Mouse (Mus musculus) embryonic facial prominence, embryonic 10.5 days (tissue): ENCODE measurements around the gene Blvrb. TPM values are rescaled to one million over a fixed set of nuclear protein-coding genes. Genes with fewer than 3 reads are reported as not detected.
A peak's percentile ranks its signal among the peaks of the same experiment; 100 is the strongest.

Experiments used
- DNase-seq: peaks from one replicate; pipeline ENCODE4 v3.0.0-alpha.2; 2017; ENCODE audit warnings: low spot score
- H3K27ac ChIP-seq: fragments of 300-500 bp; sonication (generic); replicated peaks from 2 replicates; pipeline ENCODE4 v1.5.1; 2016; ENCODE audit warnings: mild to moderate bottlenecking
- H3K27me3 ChIP-seq: fragments of 300-500 bp; sonication (generic); replicated peaks from 2 replicates; pipeline ENCODE4 v1.6.1; 2016; ENCODE audit warnings: low read depth, mild to moderate bottlenecking; ENCODE audit not compliant: poor library complexity, severe bottlenecking
- H3K36me3 ChIP-seq: fragments of 300-500 bp; sonication (generic); replicated peaks from 2 replicates; pipeline ENCODE4 v1.6.1; 2016; ENCODE audit warnings: mild to moderate bottlenecking, moderate library complexity
- H3K4me1 ChIP-seq: fragments of 300-500 bp; sonication (generic); 2 replicates; pipeline ENCODE4 v1.6.1; 2016
- H3K4me3 ChIP-seq: fragments of 300-500 bp; sonication (generic); 2 replicates; pipeline ENCODE4 v1.5.1; 2016; ENCODE audit warnings: mild to moderate bottlenecking, moderate library complexity
- H3K9me3 ChIP-seq: fragments of 300-500 bp; sonication (generic); 2 replicates; pipeline ENCODE4 v1.6.1; 2016; ENCODE audit warnings: mild to moderate bottlenecking
- WGBS: fragments of 180-500 bp; shearing (Covaris S2); methylation state at CpG from one replicate; pipeline ENCODE4 v1.1.7; 2016; 5-methylcytosine and 5-hydroxymethylcytosine counted together
- polyA plus RNA-seq: library from polyadenylated mRNA; unstranded; fragments of >200 nt; fragmentation: Nextera tagmentation; extraction: Ambion mirVana; gene quantifications from 2 replicates; pipeline ENCODE4 v1.2.1, GENCODE M21; 2016

The Blvrb gene
- polyA plus RNA-seq = 31.9 and 35.2 TPM in 2 replicates

DNA sequence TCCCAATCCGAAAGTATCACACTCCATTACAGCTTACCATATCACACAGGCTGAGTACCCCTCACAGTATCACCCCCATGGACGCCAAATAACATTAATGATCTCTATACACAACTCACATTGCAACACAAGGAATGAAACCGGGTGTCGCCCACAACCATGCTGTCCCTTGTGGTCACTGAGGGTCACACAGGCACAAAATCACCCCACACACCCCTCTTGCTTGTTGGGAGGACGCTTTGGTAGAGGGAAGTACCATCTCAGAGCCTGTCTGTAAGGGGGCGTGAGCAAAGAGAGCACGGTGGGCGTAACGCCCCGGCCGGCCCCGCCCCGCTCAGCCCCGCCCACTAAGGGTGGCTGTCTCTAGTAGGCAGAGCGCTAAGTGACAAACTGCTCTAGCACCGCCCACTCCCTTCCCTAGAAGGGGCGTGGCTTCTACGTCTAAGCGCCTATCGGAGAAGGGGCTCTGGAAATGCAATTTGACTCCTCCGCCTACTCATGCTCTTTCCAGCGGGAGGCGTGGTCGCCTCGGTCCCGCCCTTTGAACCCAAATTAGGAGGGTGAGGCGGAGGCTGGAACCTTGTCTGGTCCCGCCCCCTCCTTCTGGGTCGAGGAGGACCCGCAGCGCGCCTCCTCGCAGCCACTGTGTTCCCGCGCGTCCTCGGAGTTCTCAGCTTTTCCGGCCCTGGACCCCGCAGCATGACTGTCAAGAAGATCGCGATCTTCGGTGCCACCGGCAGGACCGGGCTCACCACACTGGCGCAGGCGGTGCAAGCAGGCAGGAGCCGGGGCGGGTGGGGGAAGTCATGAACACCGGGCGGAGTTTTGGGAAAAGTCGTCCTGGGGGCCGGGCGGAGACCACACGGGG is at the start of gene Blvrb, which contains the start of gene Sptbn4:
TSS of gene Blvrb (plus strand) at position 560 of the 868 bp plus-strand sequence.
TSS of gene Sptbn4 (minus strand) at position 268 of the 868 bp plus-strand sequence.
- peaks cover 23% of the 10 kb centered on the region for H3K4me1 ChIP-seq
- H3K4me3 ChIP-seq = peak within 1 kb of the TSS; percentile 70
- WGBS = 1% methylated on average over 54 of the region's 54 CpGs
- no peaks in the 10 kb centered on the region for H3K36me3 ChIP-seq
- peak; percentile 98 for DNase-seq
- H3K9me3 ChIP-seq = no peaks in the 10 kb centered on the region
- H3K27me3 ChIP-seq = peaks cover 56% of the 10 kb centered on the region
- H3K27ac ChIP-seq = peak within 1 kb of the TSS; percentile 77

DNA sequence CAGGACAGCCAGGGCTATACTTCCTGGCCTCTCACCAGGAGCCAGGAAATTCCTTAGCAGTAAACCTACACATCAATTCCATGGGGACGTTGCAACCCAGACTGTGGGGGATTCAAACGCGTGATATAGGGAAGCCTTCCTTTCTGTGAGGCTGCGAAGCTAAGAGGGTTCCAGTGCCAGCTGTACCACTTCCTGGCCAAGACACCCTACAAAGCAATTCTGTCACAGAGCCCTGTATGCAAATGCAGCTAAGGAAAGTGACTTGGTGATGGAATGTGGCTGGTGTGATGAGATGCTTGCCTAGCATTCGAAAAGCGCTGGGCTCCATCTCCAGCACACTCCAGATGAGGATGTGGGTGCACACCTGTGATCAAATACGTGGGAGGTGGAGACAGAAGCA is 47.2 kb upstream of the Blvrb start:
- H3K36me3 ChIP-seq = no peaks in the 10 kb centered on the region
- H3K27me3 ChIP-seq = peaks cover 93% of the 10 kb centered on the region
- DNase-seq = no peak
- H3K27ac ChIP-seq = no peak overlapping the region
- peaks cover 22% of the 10 kb centered on the region for H3K4me1 ChIP-seq
- H3K4me3 ChIP-seq = no peak overlapping the region
- WGBS = 79% methylated on average over 7 of the region's 7 CpGs
- H3K9me3 ChIP-seq = peaks cover 13% of the 10 kb centered on the region; the same call in 1 of the 2 replicates

DNA sequence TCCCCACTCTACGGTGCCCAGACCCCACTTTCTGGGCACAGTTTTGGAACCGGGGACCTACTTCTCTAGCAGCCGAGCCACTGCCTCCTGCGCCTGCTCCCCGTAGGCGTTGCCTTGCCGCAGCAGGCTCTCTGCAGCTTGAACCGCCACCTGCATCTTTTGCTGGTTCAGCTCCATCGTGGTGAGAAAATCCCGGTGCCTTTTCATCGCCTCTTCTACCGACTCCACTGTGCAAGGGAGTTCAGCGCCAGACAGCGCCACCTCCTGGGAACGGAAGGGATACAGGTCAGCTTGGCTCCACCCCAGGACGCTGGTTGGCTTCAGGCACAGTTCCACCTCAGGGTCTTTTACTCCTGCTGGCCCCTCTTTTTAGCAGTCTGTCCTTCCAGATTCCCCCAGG is 45.1 kb upstream of the Blvrb start:
- peaks cover 19% of the 10 kb centered on the region for H3K9me3 ChIP-seq
- H3K4me3 ChIP-seq = no peak overlapping the region
- 10% methylated on average over 16 of the region's 16 CpGs for WGBS
- DNase-seq = peak; percentile 71
- H3K36me3 ChIP-seq = no peaks in the 10 kb centered on the region
- peaks cover 93% of the 10 kb centered on the region for H3K27me3 ChIP-seq
- H3K27ac ChIP-seq = no peak overlapping the region
- peaks cover 7% of the 10 kb centered on the region for H3K4me1 ChIP-seq

DNA sequence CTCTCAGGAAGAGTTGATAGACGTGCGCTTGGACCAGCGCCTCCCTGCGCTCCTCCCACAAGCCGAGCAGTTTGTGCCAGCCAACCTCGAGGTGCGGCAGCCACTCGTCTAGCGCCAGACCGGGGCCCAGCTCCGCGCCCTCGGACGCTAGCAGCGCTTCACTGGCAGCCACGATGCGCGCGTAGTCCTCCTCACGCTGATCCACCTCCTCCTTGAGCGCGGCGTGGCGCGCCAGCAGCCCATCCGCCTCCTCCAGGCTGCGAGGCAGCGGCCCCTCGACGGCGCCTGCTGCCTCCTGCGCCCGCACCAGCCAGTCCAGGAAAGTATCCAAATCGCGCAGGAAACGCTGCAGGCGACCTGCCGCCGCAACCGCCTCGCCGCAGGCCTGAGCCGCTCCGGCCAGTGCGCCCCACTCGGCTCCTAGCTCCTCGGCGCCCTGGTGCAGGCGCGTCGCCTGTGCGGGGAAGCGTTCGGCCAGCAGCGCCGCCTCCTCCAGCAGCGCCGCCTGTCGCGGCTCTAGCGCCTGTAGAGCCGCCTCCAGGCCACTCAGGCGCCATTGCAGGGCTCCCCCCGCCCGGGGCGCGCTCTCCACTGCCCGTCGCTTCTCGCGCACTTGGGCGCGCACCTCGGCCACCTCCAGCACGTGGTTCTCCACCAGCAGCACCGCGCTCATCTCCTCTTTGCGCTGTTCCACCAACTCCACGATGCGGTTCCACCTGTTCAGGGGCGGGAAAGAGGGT is 43.4 kb upstream of the Blvrb start:
- H3K36me3 ChIP-seq = no peaks in the 10 kb centered on the region
- H3K9me3 ChIP-seq = peaks cover 19% of the 10 kb centered on the region
- 6% methylated on average over 81 of the region's 81 CpGs for WGBS
- no peak overlapping the region for H3K27ac ChIP-seq
- H3K4me1 ChIP-seq = peaks cover 23% of the 10 kb centered on the region
- peak; percentile 38 for DNase-seq
- peaks cover 96% of the 10 kb centered on the region for H3K27me3 ChIP-seq
- H3K4me3 ChIP-seq = peak overlapping the region; percentile 40

DNA sequence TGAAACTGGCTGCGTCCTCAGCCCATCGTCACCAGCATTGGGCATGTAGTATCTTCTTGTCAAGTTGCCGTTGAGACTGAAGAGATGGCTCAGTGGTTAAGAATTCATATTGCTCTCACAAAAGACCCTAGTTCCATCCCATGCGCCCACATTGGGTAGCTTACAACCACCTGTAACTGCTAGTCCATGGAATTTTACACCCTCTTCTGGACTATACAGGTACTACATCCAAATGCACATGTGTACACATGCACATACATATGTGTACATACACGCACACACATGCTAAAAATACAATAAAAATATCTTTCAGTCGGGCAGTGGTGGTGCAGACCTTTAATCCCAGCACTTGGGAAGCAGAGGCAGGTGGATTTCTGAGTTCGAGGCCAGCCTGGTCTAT is 41.3 kb upstream of the Blvrb start:
- DNase-seq = no peak
- H3K27ac ChIP-seq = no peak overlapping the region
- no peak overlapping the region for H3K4me3 ChIP-seq
- WGBS = 85% methylated on average over 7 of the region's 7 CpGs
- H3K9me3 ChIP-seq = peaks cover 19% of the 10 kb centered on the region
- peaks cover 94% of the 10 kb centered on the region for H3K27me3 ChIP-seq
- peaks cover 23% of the 10 kb centered on the region for H3K4me1 ChIP-seq
- H3K36me3 ChIP-seq = no peaks in the 10 kb centered on the region

DNA sequence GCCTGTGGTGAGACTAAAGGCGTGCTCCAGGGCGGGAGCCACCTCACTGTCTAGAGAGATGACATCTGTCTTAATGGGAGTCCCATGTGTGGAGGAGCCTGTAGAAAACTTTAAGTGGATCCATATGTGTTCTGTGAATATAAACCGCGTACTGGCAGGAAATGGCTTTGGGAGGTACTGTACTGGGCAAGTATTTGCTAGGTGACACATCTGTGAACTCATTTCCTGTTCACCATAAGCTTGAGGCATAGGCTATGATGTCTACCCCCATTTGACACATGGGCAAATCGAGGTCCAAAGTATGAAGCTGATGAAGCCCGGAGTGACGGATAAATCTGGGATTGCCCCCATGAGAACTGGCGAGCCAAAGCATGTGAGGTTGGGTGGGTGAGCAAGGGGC is 40.0 kb upstream of the Blvrb start:
- DNase-seq = peak; percentile 14
- H3K27ac ChIP-seq = no peak overlapping the region
- peaks cover 18% of the 10 kb centered on the region for H3K9me3 ChIP-seq
- H3K4me3 ChIP-seq = peak overlapping the region; percentile 64
- WGBS = 51% methylated on average over 8 of the region's 8 CpGs
- peaks cover 23% of the 10 kb centered on the region for H3K4me1 ChIP-seq
- no peaks in the 10 kb centered on the region for H3K36me3 ChIP-seq
- peaks cover 81% of the 10 kb centered on the region for H3K27me3 ChIP-seq

DNA sequence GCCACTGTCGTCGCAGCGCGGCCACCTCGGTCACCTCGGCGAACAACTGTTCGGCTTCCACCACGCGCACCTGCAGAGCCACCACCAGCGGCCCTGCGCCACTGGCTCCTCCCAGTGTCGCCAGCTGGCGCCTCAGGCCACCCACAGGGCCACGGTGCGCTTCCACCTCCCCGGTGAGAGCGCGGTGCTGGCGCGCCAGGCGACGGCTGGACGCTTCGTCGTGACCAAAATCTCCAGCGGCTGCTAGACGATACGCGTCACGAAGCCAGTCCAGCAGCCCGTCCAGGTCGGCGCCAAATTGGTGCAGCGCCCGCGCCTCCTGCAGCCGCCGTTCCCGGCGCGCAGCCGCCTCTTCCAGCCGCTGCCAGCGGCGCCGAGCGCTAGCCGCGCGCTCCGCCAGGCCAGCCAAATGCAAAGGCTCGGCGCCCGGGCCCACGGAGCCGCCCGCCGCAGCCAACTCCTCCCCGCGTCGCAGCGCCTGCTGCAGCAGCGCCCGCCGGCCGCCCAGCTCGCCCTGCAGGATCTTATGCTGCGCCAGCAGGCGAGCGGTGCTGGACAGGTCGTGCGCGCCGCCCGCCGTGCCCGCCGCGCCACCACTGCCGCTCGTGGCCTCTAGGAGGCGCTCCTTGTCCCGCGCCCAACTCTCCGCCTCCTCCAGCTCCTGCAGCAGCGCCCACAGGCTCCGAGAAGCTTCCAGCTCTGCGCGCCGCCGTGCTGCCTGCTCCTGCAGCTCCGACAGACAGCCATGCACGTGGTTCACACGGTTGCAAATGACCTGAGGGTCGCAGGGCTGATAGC is 39.2 kb upstream of the Blvrb start:
- Histone ChIP-seq H3K27me3 (peaks cover 73% of the 10 kb centered on the region), H3K36me3 (no peaks in the 10 kb centered on the region), H3K4me1 (peaks cover 23% of the 10 kb centered on the region), H3K9me3 (peaks cover 11% of the 10 kb centered on the region), H3K4me3 (peak overlapping the region; percentile 64), H3K27ac (no peak overlapping the region)
- WGBS = under 1% methylated on average over 96 of the region's 96 CpGs
- peak; percentile 92 for DNase-seq

DNA sequence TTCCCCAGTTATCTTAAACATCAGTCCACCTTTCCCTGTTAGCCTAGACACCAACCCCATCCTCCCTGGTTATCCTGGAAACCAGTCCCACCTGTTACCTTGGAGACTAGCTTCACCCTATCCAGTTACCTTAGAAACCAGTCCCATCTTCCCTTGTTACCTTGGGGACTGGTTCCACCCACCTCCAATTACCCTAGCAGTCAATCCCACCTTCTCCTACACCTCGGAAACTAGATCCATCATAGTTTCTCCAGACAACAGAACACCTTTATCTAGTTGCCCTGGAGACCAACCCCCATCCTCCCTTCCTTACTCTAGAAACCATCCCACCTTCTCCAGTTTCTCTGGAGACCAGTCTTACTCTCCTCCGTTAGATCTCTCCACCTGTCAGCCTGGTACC is 30.6 kb upstream of the Blvrb start:
- H3K9me3 ChIP-seq = peaks cover 4% of the 10 kb centered on the region
- no peaks in the 10 kb centered on the region; the same call in none of the 2 replicates for H3K27me3 ChIP-seq
- H3K4me3 ChIP-seq = no peak overlapping the region
- 74% methylated on average over 2 of the region's 2 CpGs for WGBS
- H3K36me3 ChIP-seq = no peaks in the 10 kb centered on the region
- H3K27ac ChIP-seq = no peak overlapping the region
- no peaks in the 10 kb centered on the region for H3K4me1 ChIP-seq
- no peak for DNase-seq

DNA sequence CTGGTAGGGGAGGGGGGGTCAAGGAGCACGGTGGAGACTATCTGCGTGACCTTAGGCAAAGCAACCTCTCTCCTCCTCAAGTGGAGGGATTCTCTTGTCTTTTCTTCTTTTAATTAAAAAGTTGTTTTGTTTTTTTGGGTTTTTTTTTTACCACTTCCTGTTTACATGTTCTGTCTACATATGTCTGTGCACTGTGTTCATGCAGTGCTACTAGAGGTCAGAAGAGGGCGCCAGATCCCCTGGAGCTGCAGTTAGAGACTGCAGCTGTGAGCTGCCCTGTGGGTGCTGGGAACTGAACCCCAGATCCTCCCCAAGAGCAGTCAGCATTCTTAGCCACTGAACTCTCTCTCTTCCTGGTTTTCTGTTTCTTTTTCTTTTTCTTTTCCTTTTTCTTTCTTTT is 28.7 kb upstream of the Blvrb start:
- no peaks in the 10 kb centered on the region; the same call in 1 of the 2 replicates for H3K27me3 ChIP-seq
- no peaks in the 10 kb centered on the region for H3K36me3 ChIP-seq
- no peak overlapping the region for H3K4me3 ChIP-seq
- H3K27ac ChIP-seq = no peak overlapping the region
- H3K9me3 ChIP-seq = peaks cover 11% of the 10 kb centered on the region
- DNase-seq = no peak
- WGBS = 73% methylated on average over 3 of the region's 3 CpGs
- no peaks in the 10 kb centered on the region for H3K4me1 ChIP-seq

DNA sequence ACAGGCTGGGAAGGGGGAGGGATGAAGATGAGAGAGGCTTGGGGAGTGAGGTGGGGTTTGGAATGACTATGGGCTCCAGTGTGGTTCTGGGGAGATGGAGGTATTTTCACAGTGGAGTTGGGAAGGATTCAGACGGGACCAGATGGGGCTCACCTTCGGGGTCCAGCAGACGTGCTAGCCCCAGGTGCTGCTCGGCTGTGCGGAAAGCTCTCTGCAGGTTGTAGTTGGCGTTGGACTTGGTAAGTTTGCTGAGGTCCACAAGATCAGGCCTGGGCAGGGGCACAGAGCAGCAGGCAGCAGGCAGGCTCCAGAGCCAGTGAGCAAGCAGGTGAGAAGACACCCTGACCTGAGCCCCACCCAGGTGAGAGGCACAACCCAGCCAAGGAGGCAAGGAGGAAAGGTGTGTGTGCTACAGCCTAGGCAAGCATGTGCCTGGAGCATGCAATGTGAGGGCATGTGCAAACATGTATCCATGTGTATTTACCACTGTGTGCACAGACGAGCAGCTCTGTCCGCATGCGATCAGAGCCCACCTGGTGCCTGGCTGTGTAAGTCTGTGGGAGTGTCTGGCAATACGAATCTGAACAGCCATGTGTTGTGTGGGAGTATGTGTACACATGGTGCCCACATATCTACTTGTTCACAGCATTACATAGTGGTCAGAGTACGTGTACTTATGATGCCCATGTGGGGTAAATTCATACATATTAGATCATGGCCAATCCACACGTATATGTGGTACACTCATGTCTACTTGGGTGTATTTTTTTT is 24.0 kb upstream of the Blvrb start:
- Histone ChIP-seq H3K4me3 (no peak overlapping the region), H3K36me3 (no peaks in the 10 kb centered on the region), H3K27ac (no peak overlapping the region), H3K27me3 (no peaks in the 10 kb centered on the region), H3K4me1 (no peaks in the 10 kb centered on the region), H3K9me3 (peaks cover 13% of the 10 kb centered on the region)
- 87% methylated on average over 12 of the region's 12 CpGs for WGBS
- DNase-seq = no peak

DNA sequence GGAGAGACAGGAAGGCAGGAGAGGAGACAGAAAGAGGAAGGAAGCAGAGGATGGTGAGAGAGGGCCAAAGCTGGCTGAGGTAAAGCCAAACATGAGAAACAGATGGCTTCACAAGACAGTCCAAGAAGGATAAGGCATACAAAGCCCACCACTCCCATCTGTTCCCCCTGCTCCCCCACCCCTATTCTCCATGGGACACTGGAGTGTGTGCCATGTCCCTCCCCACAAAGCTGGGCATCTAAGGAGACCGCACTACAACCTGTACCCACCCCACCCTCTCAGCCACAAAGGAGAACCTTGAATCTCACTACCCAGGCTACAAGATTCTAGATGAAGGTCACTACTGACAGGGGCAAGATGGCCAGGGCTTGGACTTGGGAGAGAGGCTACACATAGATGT is 20.4 kb upstream of the Blvrb start:
- Histone ChIP-seq H3K4me3 (no peak overlapping the region), H3K36me3 (no peaks in the 10 kb centered on the region), H3K4me1 (no peaks in the 10 kb centered on the region), H3K9me3 (peaks cover 16% of the 10 kb centered on the region), H3K27ac (no peak overlapping the region), H3K27me3 (peaks cover 2% of the 10 kb centered on the region; the same call in 1 of the 2 replicates)
- 91% methylated on average over 1 of the region's 1 CpGs for WGBS
- no peak for DNase-seq
